Mouse (Mus musculus) gonadal fat pad, adult 2 months (tissue): ENCODE measurements around the gene Fem1a. TPM values are rescaled to one million over a fixed set of nuclear protein-coding genes. Genes with fewer than 3 reads are reported as not detected.

ENCODE experiments used
- DNase-seq: peaks from one replicate; pipeline ENCODE4 v3.0.0-alpha.2; 2012; ENCODE audit warnings: low read depth
- polyA plus RNA-seq: library from polyadenylated mRNA; depleted of rRNA; stranded (reverse); fragments of >200 nt; gene quantifications from 2 replicates; pipeline ENCODE4 v1.2.3, GENCODE M21; 2012; rRNA removed

Fem1a gene
- 26.8 and 27.7 TPM in 2 replicates for polyA plus RNA-seq

DNA sequence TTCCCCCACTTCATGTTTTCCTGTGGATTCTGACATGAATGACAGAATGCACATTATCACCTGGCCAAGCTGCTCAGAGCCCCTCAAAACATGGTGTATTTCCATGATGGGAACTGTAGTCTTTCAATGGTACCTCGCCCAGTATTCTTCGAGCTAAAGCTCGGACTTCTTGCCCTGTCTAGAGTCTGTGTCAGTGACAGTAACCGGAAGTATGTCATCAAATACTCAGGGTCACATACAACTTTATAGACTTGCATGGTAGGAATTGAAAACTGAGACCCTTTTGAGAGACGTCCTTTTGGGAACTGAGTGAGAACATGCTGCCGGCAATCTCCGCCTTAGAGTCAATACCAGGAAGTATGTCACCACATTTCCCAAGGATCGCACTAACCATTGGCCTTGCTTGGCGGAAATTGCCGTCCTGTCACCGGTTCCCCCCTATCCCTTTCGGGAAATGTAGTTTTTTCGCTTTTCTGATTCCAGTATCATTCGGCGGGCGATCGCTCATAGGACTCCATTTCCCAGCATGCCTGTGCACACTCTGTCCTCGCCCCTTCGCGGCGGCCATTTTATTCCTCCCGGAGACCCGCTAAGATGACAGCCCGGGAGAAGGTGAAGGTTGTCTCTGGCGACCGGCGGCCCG, at the start of gene Fem1a:
Gene Fem1a (plus strand): TSS at position 572 of the 643 bp plus-strand sequence.
- DNase-seq, result peak; percentile 96

DNA sequence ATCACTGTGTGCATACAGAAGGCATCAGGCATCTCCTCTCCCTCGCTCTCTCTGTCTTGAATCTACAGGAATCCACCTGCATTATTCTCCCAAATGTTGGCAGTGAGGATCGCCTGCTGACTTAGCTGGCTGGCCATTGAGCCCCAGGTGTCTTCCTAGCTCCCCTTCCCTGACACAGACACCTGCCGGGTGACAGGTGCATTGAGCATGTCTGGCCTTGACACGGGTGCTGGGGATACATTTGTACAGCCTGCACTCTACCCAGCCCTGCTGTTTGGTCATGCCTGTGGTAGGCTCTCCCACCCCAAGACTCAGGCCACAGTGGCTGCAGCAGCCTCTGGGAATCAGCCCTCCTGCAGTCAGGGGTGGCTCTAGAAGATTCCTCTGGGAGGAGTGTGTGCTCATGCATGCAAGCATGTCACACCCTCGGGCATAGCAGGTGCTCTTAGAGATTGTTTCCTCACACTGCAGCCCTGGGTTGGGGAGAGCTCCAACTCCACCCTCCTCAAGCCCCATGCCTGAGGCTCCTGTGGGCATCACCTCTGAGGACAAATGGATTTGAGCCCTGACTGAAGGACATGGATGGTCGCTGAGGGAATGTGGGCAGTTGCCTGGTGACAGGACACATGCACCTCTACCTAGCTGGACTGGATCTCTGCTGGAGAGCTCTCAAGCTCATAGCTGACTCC, 49.5 kb upstream of the Fem1a start:
- no peak for DNase-seq

GRCm38 (mm10) chr17:56207963-56208530, 48.6 kb upstream of the Fem1a start:
- no peak for DNase-seq

GRCm38 (mm10) chr17:56208821-56209220, 47.8 kb upstream of the Fem1a start:
- no peak for DNase-seq

DNA sequence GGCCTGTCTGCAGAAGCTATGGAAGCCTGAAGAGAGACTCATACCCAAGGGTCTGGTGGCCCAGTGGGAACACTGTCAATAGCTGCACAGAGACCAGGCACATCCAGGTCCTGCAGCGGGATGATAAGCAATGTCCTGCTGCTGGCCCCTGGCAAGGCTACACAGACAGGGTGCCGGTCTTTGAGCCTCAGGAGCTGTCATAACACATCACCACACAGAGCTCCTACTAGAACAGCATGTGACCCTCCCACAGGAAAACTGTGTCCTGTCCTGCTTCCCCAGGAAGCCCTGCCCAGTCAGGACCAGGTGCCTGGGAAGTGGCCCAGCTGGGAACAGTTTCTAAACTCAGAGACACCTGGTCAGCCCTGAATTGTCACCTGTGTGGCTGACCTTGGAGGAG, 45.5 kb upstream of the Fem1a start:
- DNase-seq, result no peak

DNA sequence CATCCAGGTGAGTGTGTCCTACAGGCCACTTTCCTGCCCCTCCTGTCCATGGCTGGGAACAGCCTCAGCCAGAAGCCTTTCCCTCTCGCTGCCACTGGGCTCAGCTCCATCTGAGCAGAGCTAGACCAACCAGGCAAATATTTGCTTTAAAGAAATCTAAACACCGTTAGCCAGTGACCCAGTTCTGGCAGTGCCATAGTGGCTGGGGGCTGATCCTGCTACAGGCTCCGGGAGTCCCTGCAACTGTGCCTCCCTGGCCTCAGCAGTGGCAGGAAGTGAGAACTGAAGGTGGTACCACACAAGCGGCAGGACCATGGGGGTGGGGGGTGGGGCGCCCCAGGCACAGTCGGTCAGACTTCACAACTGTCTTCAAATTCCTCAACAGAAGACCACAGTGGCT, 43.9 kb upstream of the Fem1a start:
- DNase-seq, result no peak

GRCm38 (mm10) chr17:56214229-56214628, 42.4 kb upstream of the Fem1a start:
- no peak for DNase-seq

GRCm38 (mm10) chr17:56217670-56218069, 38.9 kb upstream of the Fem1a start:
- no peak for DNase-seq

DNA sequence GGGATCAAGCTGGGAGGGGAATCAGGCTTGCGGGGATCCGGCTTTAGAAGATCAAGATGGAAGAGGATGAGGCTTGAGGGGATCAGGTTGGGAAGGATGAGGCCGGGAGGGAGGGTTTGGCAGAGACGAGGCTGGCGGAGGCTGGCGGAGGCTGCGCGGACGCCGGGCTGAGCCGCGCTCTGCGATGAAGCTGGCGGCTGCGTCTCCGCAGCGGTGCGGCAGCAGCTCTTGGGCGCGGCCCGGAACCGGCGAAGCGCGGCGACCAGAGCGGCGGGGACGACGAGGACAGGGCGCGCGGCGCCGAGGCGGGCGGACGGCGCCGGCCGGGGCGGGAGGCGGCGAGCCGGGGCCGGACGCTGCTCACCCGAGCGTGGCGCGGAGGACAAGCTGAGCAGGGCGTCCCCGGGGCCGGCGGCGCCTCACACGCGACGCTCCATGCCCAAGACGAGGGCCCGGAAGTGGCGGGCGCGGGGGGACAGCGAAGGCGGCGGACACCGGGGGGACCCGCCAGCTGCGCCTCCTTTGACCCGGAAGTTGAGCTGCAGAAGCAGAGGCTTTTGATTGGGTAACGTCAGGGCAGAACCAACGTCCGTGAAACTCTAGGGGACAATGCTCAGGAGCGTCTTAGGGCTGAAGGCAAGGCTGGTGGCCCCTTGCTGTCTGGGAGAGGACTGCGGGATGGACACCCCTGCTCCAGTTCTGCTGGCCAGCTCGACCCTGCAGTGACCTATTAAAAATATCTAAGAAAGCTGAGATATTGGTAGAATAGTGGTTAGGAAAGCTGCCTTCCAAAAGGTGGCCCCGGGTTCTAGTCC, 38.0 kb upstream of the Fem1a start, which contains the start of gene Dpp9:
Gene Dpp9 (minus strand): TSS at position 529 of the 815 bp plus-strand sequence.
- DNase-seq, result no peak

GRCm38 (mm10) chr17:56219251-56219650, 37.4 kb upstream of the Fem1a start:
- DNase-seq, result no peak

DNA sequence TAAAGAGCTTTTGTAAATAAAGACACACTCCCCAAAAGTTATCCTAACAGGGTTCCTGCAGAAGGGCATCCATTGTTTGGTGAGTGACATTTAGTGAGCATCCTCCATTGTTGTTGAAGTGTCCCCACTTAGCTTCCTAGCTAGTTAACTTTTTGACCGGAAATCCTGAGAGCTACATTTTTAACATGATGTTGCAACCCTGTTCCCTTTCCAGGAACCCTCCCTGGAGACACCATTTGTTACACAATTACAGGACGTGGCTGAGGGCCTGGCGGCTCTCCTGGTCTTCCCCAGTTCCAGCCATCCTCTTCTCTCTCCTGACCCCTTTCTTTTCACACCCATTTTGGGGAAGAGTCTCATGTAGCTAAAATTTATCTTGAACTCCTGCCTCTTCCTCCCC, 36.8 kb upstream of the Fem1a start:
- DNase-seq, result no peak

DNA sequence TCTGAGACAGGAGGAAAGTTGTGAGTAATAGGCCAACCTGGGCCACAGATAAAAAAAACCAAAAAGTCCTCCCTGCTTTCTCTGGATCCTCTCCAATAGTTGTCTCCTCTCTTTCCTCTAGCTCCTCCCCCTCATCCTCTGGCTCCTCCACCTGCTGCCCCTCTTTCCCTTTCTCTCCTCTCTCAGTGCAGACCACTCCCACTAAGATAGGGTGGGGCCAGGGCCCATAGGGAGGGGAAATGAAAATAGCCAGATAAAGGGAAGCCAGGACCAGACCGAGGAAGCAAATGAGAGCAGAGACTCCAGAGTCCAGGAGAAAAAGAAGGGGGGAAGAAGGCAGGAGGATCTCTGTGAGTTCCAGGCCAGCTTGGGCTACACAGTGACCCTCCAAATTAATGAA, 31.7 kb upstream of the Fem1a start:
- no peak for DNase-seq

- DNase-seq, result no peak
Observed at GRCm38 (mm10) chr17:56226566-56226965, 30.0 kb upstream of the Fem1a start.

- DNase-seq, result no peak
Observed at GRCm38 (mm10) chr17:56229943-56230342, 26.7 kb upstream of the Fem1a start.

DNA sequence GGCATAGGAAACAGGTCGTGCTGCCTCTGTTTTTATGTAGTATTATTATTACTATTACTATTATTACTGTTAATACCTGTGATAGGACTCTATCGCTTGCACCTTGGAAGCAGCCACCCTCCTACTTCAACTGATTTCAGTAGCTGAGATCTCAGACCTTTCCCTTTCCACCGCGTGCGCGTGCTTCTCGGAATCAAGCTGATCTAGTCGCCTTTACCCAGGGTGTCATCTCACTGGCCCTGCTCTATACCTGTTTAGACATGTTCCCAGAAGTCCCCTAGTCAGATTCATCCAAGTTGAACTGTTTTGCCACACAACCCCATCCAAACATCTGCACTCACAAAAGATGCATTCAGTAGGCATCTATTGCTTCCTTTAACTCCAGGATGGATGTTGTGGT, 23.2 kb upstream of the Fem1a start:
- no peak for DNase-seq

- DNase-seq, result no peak
Observed at GRCm38 (mm10) chr17:56233818-56234469, 22.7 kb upstream of the Fem1a start.

- DNase-seq, result no peak
Observed at GRCm38 (mm10) chr17:56241541-56242401, 14.8 kb upstream of the Fem1a start.

DNA sequence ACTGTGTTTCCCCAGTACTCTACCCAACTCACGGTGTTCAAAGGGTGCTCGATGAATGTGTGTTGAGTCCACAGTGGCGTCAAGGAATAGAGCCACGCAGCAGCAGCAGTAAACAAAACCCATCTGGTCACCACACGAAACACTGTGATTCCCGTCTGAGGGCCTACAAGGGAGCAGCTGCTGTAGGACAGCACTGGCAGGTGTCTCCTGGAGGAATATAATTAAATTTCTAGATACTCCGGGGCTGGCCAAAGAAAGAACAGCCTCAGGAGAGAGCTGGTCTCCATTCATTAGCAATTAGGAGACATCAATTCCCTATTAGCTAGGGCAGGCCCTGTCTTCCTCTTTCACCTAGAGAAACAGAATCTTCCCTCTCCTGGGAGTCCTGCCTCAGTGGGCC, 11.0 kb upstream of the Fem1a start:
- DNase-seq, result no peak

DNA sequence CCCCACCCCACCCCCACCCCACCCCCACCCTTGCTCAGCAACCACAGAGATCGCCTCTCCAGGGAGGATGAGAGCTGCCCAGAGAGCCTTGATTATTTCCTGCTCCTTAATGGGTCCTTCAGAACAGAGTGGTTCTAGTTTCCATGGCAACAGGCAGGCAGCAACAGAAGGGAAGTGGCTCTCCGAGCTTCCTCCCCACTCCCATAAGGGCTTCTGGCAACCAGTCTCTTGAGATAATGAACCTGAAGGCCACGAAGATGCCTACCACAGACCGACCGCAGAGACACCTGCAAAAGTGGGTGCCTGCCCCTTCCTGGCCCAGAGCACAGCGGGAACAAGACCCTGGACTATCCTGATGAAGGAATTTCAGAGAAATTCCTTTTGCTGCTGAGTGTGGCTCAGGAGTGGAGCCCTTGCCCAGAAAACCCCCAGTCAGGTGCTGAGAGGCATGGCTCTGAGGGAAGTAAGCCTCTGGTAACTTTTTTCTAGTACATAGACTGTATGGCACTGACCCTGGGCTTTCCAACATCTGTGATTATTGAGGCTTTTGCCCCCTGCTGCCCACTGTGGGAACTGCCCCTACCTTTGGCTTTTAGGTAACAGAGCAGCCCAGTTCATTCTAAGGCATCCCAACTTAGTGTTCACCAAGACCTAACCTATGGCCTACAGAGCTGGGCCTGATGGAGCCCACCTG, 5.3 kb upstream of the Fem1a start:
- DNase-seq, result no peak

DNA sequence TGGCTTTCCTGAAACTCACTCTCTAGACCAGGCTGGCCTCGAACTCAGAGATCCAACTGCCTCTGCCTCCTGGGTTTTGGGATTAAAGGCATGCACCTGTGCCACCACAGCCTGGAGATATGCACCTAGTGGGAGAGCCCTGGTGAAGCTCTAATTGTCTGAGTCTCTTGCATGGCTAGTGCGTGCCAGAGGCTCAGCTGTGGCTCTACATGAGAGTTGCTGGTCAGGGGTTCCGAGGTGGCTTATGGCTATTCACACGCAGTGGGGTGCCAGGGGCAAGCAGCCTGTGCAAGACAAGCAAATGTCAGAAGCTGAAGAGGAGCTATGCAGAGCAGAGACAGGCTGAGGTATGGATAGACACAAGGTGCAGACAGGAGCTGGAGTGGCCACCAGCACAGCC, 1.9 kb upstream of the Fem1a start:
- no peak for DNase-seq
